Mouse (Mus musculus) urinary bladder, postnatal 14 days (tissue): ENCODE measurements around the gene Serpinb9b.
"Not testable (repeated sequence)": the region's sequence is repeated elsewhere in the genome, so short reads cannot be mapped to it uniquely, and the experiment has no call there.

ENCODE experiments used
- DNase-seq: peaks from one replicate; pipeline ENCODE4 v3.0.0; 2021; ENCODE audit warnings: low spot score

Gene Serpinb9b

DNA sequence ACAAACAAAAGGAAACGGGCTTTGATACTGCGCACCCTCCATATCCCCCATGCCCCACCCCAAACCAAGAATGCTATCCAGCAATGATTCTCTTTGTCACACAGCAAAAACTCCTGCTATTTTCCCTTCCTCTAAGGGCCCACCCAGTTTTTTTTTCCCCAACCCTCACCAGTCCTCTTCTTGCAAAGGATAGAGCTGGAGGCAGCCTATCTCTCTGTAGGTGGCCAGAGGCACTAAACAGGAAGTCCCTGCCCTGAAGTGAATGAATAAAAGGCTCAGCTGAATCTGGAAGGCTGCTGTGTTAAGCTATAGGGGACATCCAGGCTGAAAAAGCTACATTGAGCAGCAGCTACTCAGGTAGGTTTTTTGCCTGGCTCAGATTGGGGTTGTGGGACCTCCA, at the start of gene Serpinb9b:
Gene Serpinb9b (plus strand): TSS at position 173 of the 400 bp plus-strand sequence.
- DNase-seq = no peak

DNA sequence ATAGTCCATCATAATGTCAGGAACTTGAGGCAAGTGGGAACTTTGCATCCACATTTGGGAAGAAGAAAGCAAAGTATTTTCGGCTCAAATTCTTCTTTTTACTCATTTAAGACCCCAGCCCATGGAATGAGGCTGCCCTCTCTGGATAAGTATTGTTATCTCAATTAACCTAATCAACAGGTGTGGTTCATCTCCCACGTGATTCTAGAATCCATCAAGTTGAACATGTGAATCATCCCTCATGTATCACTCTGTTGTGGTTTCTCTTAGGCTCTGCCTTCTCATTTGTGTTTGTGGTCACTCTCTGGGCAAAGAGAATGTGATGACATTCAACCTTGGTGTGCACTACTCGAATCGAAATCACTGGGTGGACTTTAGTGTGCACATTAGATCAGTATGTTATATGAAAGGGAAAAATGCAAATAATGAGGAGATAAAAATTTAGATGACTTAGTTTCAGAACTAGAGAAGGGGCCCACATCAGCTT, 44.6 kb upstream of the Serpinb9b start:
- no peak for DNase-seq

GRCm38 (mm10) chr13:32986256-32986655, 41.0 kb upstream of the Serpinb9b start:
- DNase-seq = no peak

GRCm38 (mm10) chr13:32993152-32993893, 33.9 kb upstream of the Serpinb9b start:
- peak; percentile 18 for DNase-seq

DNA sequence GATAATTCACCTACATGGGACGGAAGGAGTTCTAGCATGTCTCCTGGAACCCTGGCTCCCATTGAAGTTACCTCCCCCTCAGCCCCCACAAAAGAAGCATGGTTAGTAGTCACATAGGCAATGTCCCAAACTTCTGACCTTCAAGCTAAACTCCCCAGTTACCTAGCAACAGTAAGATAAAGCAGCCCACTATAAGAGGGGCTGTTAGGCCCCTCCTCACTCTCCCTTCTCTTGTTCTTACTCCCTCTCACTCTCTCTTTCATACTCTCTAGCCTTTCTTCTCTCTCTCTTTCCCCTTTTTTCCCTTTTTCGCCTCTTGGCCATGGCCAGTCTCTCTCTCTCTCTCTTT, 33.3 kb upstream of the Serpinb9b start:
- no peak for DNase-seq

- DNase-seq = no peak
These were observed 32.2 kb upstream of the Serpinb9b start for GRCm38 (mm10) chr13:32995051-32995450.

DNA sequence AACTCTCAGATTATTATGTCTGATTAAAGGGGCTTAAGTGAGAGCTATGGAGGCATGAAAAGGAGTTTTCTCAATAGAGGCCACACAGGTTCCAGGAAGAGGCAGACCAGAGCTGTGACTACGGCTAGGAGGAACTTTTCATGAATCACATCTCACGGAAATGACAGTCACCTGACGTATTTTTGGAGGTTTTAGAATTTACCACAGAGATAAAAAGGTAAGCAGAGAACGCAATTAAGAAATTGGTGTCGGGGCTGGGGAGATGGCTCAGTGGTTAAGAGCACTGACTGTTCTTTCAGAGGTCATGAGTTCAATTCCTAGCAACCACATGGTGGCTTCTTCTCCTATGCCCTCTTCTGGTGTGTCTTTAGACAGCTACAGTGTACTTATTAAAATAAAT, 25.9 kb upstream of the Serpinb9b start:
- no peak for DNase-seq

- DNase-seq = no peak
These were observed 24.3 kb upstream of the Serpinb9b start, which contains the start of gene Serpinb9 for GRCm38 (mm10) chr13:33002950-33003349. Gene Serpinb9 (plus strand): TSS chr13:33003250.

GRCm38 (mm10) chr13:33003523-33004413, 23.4 kb upstream of the Serpinb9b start:
- DNase-seq = no peak

DNA sequence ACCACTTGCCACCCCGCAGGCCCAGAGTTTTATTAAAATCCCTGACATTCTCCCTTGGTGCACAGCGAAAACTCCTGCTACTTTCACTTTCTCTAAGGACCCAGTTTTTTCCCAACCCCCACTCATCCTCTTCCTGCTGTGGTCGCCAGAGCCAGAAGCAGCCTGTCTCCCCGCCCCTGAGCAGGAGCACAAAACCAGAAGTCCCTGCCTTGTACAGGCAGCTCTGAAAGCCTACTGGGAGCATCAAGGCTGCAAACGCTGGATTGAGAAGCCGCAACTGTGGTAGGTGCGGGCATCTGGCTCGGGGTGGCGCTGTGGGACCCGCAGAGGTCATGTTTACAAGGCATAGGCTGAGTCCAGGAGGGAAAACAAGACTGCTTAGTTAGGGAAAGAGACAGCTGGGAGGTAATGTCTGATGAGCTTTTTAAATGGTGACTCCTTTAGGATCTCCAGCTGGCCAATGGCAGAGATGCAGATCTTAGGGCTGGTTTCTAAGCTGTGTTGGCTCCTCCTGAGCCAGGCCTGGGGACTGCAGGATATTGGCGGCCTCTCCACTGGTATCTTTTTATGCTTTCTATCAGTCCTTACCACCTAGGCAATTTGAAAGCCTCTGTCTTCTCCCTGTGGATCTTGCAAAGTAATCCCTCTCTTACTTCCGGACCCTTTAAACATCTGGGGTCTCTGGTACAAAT, 22.7 kb upstream of the Serpinb9b start:
- peak; percentile 86 for DNase-seq

GRCm38 (mm10) chr13:33005501-33006075, 21.6 kb upstream of the Serpinb9b start:
- DNase-seq = no peak

DNA sequence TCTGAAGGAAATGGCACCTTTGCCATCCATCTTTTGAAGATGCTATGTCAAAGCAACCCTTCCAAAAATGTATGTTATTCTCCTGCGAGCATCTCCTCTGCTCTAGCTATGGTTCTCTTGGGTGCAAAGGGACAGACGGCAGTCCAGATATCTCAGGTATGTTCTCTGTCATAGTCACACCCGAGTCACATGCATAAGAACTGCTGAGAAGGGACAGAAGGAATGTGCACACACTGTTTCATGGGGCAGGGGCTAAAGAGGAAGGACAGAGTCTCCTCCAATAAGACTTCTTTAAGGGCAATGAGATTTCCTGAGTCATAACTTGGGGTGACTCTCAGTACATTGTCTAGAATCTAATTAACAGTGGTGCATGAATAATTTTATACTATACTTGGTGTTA, 20.7 kb upstream of the Serpinb9b start:
- DNase-seq = no peak

DNA sequence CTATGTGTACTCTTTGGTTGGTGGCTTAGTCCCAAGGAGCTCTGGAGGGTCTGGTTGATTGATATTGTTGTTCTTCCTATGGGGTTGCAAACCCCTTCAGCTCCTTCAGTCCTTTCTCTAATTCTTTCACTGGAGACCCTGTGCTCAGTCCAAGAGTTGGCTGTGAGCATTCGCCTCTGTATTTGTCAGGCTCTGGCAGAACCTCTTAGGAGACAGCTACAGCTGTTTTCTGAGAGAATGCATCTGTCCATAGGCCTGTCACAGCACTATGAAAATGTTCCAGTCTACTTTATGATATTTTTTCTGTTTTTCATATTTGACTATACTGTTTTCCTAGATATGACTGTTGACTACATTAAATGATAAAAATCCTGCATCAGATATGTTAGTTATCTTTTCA, 14.8 kb upstream of the Serpinb9b start:
- DNase-seq = no peak

- DNase-seq = no peak
These were observed 13.9 kb upstream of the Serpinb9b start for GRCm38 (mm10) chr13:33013271-33013670.

DNA sequence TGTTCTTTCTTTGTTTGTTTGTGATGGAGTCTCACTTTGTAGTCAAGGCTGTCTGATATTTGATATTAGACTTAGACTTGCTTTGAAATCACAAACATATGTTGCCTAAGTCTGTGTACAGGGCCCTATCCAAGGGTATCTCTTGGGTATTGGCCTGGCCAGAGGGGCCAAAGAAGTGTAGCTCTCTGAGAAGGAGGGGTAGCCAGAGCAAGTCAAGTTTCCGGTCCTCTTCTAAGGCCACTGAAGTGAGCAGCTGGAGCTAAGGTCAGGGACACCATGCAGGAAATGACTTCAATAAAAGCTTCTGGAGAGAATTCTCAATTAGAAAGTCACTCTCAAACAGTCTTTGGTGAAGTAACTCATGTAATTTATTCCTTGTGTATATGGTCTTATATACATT, 4.8 kb upstream of the Serpinb9b start:
- DNase-seq = no peak

- no peak for DNase-seq
These were observed 674 bp upstream of the Serpinb9b start for GRCm38 (mm10) chr13:33026427-33027057.

DNA sequence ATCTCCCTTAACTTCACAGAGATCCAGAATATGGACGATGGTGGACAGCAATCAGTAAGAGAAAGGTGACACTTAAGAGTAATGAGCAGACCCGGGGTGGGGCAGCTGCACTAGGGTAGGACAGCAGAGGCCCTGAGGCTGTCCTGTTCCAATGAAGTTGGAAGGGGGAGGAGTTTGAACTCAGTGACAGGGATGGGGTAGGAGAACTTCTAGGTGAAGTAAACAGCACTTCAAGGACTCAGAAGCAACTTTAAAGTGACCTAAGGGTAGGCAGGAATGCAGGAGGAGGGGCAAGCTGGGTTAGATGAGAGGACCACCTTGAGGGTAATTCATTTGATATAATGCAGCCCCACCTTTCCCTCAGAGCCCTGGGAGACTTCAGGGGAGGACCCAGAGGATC, 930 bp downstream of the Serpinb9b start:
- DNase-seq = no peak

GRCm38 (mm10) chr13:33028550-33028949, 1.3 kb downstream of the Serpinb9b start:
- DNase-seq = no peak

DNA sequence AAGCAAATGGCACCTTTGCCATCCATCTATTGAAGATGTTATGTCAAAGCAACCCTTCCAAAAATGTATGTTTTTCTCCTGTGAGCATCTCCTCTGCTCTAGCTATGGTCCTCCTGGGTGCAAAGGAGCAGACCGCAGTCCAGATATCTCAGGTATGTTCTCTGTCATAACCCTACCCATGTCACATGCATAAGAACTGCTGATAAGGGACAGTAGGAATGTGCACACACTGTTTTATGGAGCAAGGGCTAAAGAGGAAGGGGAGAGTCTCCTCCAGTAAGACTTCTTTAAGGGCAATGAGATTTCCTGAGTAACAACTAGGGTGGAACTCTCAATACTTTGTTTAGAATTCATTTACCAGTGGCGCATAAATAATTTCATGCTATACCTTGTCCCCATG, 2.3 kb downstream of the Serpinb9b start:
- DNase-seq = not testable (repeated sequence)

DNA sequence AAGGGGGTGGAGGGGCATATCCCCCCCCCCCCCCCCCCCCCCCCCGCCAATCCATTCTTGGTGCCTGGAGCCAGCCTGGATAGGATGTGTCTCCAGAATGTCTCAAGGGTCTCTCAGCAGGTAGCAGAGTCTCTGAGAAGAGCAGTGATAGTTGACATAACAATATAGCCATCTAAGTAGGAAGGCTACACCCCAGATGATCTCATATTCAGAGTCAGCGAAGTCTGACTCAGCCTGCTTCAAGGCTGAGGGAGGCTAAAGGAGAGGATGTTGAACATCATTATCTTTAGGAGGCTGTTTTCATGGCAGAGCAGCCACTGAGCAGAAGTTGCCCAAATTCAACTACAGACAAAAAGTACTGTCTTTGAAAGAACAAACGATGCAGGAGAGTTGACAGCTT, 3.1 kb downstream of the Serpinb9b start:
- DNase-seq = no peak

- DNase-seq = no peak
These were observed 8.3 kb downstream of the Serpinb9b start for GRCm38 (mm10) chr13:33035506-33035905.

DNA sequence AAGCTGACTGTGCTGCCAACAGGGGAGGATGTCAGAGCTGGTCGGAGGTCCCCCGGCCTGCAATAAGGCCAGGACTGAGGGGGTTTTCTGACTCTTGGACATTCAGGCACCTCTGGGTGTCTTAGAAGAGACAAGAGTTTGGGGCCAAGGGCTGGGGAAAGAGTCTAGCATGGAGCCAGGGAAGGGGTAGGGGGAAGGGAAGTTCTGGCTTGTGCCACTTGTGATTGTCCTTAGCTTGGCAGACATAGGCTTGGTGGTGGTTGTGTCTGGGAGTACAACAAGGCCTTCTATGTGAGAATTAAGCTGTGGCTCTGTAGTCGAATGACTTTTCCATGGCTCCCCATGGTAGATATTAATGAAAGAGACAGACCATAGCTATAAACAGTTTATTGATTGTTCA, 16.3 kb downstream of the Serpinb9b start:
- DNase-seq = no peak
